Mouse (Mus musculus) G1E (cell line): ENCODE measurements around the gene Htra3.

ENCODE experiments used
- CTCF ChIP-seq: IDR thresholded peaks from 2 replicates; pipeline ENCODE4 v1.5.1; 2012; ENCODE audit warnings: low read depth, low read length, inconsistent platforms, mixed read lengths
- GATA1 ChIP-seq: IDR thresholded peaks from 2 replicates; pipeline ENCODE4 v1.6.1; 2012; ENCODE audit warnings: borderline replicate concordance, low read length, inconsistent platforms, mixed read lengths
- GATA2 ChIP-seq: IDR thresholded peaks from 2 replicates; pipeline ENCODE4 v1.6.1; 2012; ENCODE audit warnings: low read depth, low read length, inconsistent platforms, borderline replicate concordance
- POLR2AphosphoS5 ChIP-seq: IDR thresholded peaks from 2 replicates; pipeline ENCODE4 v1.6.1; 2012; ENCODE audit warnings: low read depth, low read length, inconsistent platforms; ENCODE audit not compliant: insufficient replicate concordance

- TF ChIP-seq GATA2 (no peak), CTCF (no peak), GATA1 (no peak), POLR2AphosphoS5 (no peak)
Observed at GRCm38 (mm10) chr5:35670412-35670801, 9.2 kb downstream of the Htra3 start.
